Comparison of ENCODE assay signal across 12 mouse cellular contexts in the genomic region with DNA sequence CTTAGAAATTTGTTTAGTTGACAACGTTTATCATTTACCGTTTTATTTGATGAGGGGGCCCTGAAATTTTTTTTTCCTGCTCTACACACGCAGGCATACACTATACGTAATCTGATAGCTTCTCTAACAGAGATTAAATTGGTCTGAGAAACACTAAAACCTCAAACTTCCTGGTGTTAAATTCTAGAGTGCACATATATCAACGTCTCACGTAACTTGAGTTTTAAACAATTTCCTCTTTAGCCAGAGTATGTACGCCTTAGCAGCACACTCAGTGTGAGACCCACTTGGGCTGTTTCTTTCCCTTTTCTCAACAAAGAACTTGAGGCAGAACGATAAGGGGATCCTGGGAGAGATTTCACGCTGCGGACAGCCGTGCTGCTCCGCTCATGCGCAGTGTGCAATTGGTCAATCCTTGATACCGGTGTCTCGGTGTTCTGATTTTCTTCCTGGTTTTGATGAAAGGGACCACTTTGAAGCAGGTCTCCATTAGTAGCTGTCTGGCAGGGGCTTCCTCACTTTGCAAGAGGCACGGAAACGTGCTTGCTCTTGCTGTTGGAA. TPM values are rescaled to one million over a fixed set of nuclear protein-coding genes. Genes with fewer than 3 reads are reported as not detected.
DNase-seq lines count a peak whose midpoint lies in the region; ATAC-seq lines count a peak whose summit lies in the region.
"Had no signal": no experiment of that assay in that cellular context is flagged by ENCODE, and none has a peak within 500 bp of the region (broad histone marks: within the 10 kb centered on the region; RNA-seq: fewer than 3 reads in every experiment).

No protein-coding gene starts in this region.

- H3K9me3 ChIP-seq in kidney, embryonic 16.5 days (ENCODE audit: low read length), result no peaks in the 10 kb centered on the region
- no peaks in the 10 kb centered on the region for H3K9me3 ChIP-seq in embryonic facial prominence, embryonic 10.5 days
- no peaks in the 10 kb centered on the region for H3K9me3 ChIP-seq in limb, embryonic 13.5 days

- H3K4me1 ChIP-seq in kidney, embryonic 16.5 days (ENCODE audit: insufficient read depth, low read length), result peaks cover 18% of the 10 kb centered on the region
- peaks cover 54% of the 10 kb centered on the region for H3K4me1 ChIP-seq in embryonic facial prominence, embryonic 10.5 days
- peaks cover 38% of the 10 kb centered on the region for H3K4me1 ChIP-seq in limb, embryonic 13.5 days

- DNase-seq in kidney, postnatal 25 days, result no peak
- DNase-seq in embryonic facial prominence, embryonic 10.5 days (ENCODE audit: low spot score), result no peak
- no peak for DNase-seq in embryo, embryonic 11 days
- no peak for DNase-seq in frontal cortex, postnatal 10 days (ENCODE audit: low spot score in 2 of 2)
- DNase-seq in ovary, postnatal 10 days (ENCODE audit: low spot score), result no peak
- DNase-seq: adrenal gland, postnatal 36 days; gastrocnemius, postnatal 10 days; spleen, adult 18-20 months had no signal

- peak; percentile 14; the same call in 1 of the 2 replicates for ATAC-seq in kidney, embryonic 16.5 days (ENCODE audit: low FRiP score, low TSS enrichment)
- peak; percentile 51 for ATAC-seq in CD4-positive, CD25-positive, alpha-beta regulatory T cell, adult 4 months
- ATAC-seq in limb, embryonic 13.5 days (ENCODE audit: low FRiP score, low read depth), result no peak

- peak overlapping the region; percentile 25; the same call in 1 of the 2 replicates for H3K4me3 ChIP-seq in kidney, embryonic 16.5 days (ENCODE audit: low read length)
- H3K4me3 ChIP-seq in embryonic facial prominence, embryonic 10.5 days, result no peak overlapping the region
- H3K4me3 ChIP-seq in limb, embryonic 13.5 days, result peak overlapping the region; percentile 11; the same call in 1 of the 2 replicates

- 0 out of 2 replicates have a peak overlapping the region, but pooled peaks have one; percentile 14 for H3K27ac ChIP-seq in kidney, embryonic 16.5 days (ENCODE audit: low read length)
- H3K27ac ChIP-seq in embryonic facial prominence, embryonic 10.5 days (replicated peaks), result peak overlapping the region; percentile 68
- H3K27ac ChIP-seq in limb, embryonic 13.5 days, result peak overlapping the region; percentile 61

- WGBS in kidney, embryonic 16.5 days, result 31% methylated on average over 17 of the region's 17 CpGs
- 65% methylated on average over 17 of the region's 17 CpGs for WGBS in embryonic facial prominence, embryonic 10.5 days
- WGBS in limb, embryonic 13.5 days, result 35% methylated on average over 17 of the region's 17 CpGs

- peak overlapping the region; percentile 30 for H3K9ac ChIP-seq in kidney, embryonic 16.5 days (replicated peaks; ENCODE audit: low read length)
- H3K9ac ChIP-seq in limb, embryonic 13.5 days, result peak overlapping the region; percentile 20; the same call in 1 of the 2 replicates

- no peaks in the 10 kb centered on the region for H3K27me3 ChIP-seq in kidney, embryonic 16.5 days (ENCODE audit: insufficient read depth, low read length)
- H3K27me3 ChIP-seq in embryonic facial prominence, embryonic 10.5 days (replicated peaks; ENCODE audit: low read depth, poor library complexity, severe bottlenecking), result 0 out of 2 replicates have a peak, but pooled peaks cover 2% of the 10 kb centered on the region
- no peaks in the 10 kb centered on the region for H3K27me3 ChIP-seq in limb, embryonic 13.5 days

- no peaks in the 10 kb centered on the region for H3K36me3 ChIP-seq in kidney, embryonic 16.5 days (ENCODE audit: insufficient read depth, low read length)
- H3K36me3 ChIP-seq in embryonic facial prominence, embryonic 10.5 days (replicated peaks), result 0 out of 2 replicates have a peak, but pooled peaks cover 3% of the 10 kb centered on the region
- H3K36me3 ChIP-seq in limb, embryonic 13.5 days, result no peaks in the 10 kb centered on the region; the same call in 1 of the 2 replicates

- H3K4me2 ChIP-seq in kidney, embryonic 16.5 days (replicated peaks; ENCODE audit: low read depth, low read length), result peak overlapping the region; percentile 45
- peak overlapping the region; percentile 51 for H3K4me2 ChIP-seq in limb, embryonic 13.5 days (replicated peaks)

RNA-seq across cellular contexts. Expression of a gene that starts 45.5 kb away (rescaled TPM):
- not detected in 2 replicates for polyA plus RNA-seq in kidney, embryonic 16.5 days (2015; fragmentation: Nextera tagmentation; extraction: Ambion mirVana)
- not detected for polyA plus RNA-seq in CD4-positive, CD25-positive, alpha-beta regulatory T cell, adult 4 months (2017; shearing (Covaris generic))
- not detected in 2 replicates for polyA plus RNA-seq in embryonic facial prominence, embryonic 10.5 days (2016; fragmentation: Nextera tagmentation; extraction: Ambion mirVana)
- not detected in 2 replicates for polyA plus RNA-seq in limb, embryonic 13.5 days (2015; fragmentation: Nextera tagmentation; extraction: Ambion mirVana)
- polyA plus RNA-seq: liver, embryonic 16.5 days had no signal

Comparison
In these comparisons a context has a peak if more than half of its experiments do, and no peak if none do; other contexts are left out.
1. H3K27ac ChIP-seq: peak in every context shown above with its lines; median percentile 68 in embryonic facial prominence, embryonic 10.5 days; 61 in limb, embryonic 13.5 days; 14 in kidney, embryonic 16.5 days.